Mouse (Mus musculus) adrenal gland (tissue): ENCODE measurements around the gene Zbtb16.

Experiments
- intact Hi-C: fragments of 180-260 bp; cut with DNase I; formaldehyde crosslinking; loops from one replicate; pipeline ENCODE4 v1.15.1; 2025

The Zbtb16 gene

GRCm38 (mm10) chr9:48748216-48748615 lies 87.8 kb downstream of the Zbtb16 start:
- intact Hi-C loops, result no loop called here

- intact Hi-C loops, result no loop called here
These were observed 89.5 kb downstream of the Zbtb16 start for GRCm38 (mm10) chr9:48746506-48746905.

GRCm38 (mm10) chr9:48745347-48746119 lies 90.5 kb downstream of the Zbtb16 start:
- intact Hi-C loops, result no loop called here

GRCm38 (mm10) chr9:48744916-48745315 lies 91.1 kb downstream of the Zbtb16 start:
- intact Hi-C loops, result no loop called here

GRCm38 (mm10) chr9:48744451-48744850 lies 91.6 kb downstream of the Zbtb16 start:
- intact Hi-C loops, result no loop called here

GRCm38 (mm10) chr9:48743338-48744285 lies 92.4 kb downstream of the Zbtb16 start:
- intact Hi-C loops, result no loop called here

- intact Hi-C loops, result no loop called here
These were observed 93.9 kb downstream of the Zbtb16 start for GRCm38 (mm10) chr9:48742150-48742549.

- intact Hi-C loops, result no loop called here
These were observed 94.5 kb downstream of the Zbtb16 start for GRCm38 (mm10) chr9:48741433-48742077.

- intact Hi-C loops, result no loop called here
These were observed 95.2 kb downstream of the Zbtb16 start for GRCm38 (mm10) chr9:48740732-48741255.

- intact Hi-C loops, result no loop called here
These were observed 95.9 kb downstream of the Zbtb16 start for GRCm38 (mm10) chr9:48740098-48740505.

- intact Hi-C loops, result no loop called here
These were observed 97.1 kb downstream of the Zbtb16 start for GRCm38 (mm10) chr9:48738795-48739476.

- intact Hi-C loops, result no loop called here
These were observed 98.1 kb downstream of the Zbtb16 start for GRCm38 (mm10) chr9:48737911-48738310.

- intact Hi-C loops, result no loop called here
These were observed 98.7 kb downstream of the Zbtb16 start for GRCm38 (mm10) chr9:48737210-48737850.

- intact Hi-C loops, result no loop called here
These were observed 99.4 kb downstream of the Zbtb16 start for GRCm38 (mm10) chr9:48736361-48737209.

GRCm38 (mm10) chr9:48735466-48736312 lies 100.3 kb downstream of the Zbtb16 start:
- intact Hi-C loops, result no loop called here

GRCm38 (mm10) chr9:48734725-48735465 lies 101.1 kb downstream of the Zbtb16 start:
- intact Hi-C loops, result no loop called here

GRCm38 (mm10) chr9:48733817-48734544 lies 102.0 kb downstream of the Zbtb16 start:
- intact Hi-C loops, result no loop called here
